Mouse (Mus musculus) neural tube, embryonic 11.5 days (tissue): ENCODE measurements at regions not wholly inside any gene's neighbourhood (a gene's known extent, or its start where the extent isn't known, plus 50 kb on each side); places are given as distances from the start of the nearest gene placed in this dataset.

Experiments
- ATAC-seq: fragments of 200-750 bp; cut with Nextera tagmentation; 2 replicates; pipeline ENCODE4 v1.8.0; 2017; ENCODE audit warnings: moderate number of reproducible peaks, mild to moderate bottlenecking, moderate TSS enrichment, moderate library complexity; ENCODE audit not compliant: insufficient read depth, low FRiP score, low TSS enrichment
- DNase-seq: peaks from one replicate; pipeline ENCODE4 v3.0.0-alpha.2; 2015; ENCODE audit warnings: low spot score
- H3K27ac ChIP-seq: fragments of 300-500 bp; sonication (generic); 2 replicates; pipeline ENCODE4 v1.5.1; 2014; ENCODE audit warnings: low read depth, mild to moderate bottlenecking, low read length
- H3K27me3 ChIP-seq: fragments of 300-500 bp; sonication (generic); 2 replicates; pipeline ENCODE4 v1.6.1; 2014; ENCODE audit warnings: mild to moderate bottlenecking, low read length, mixed read lengths; ENCODE audit not compliant: control insufficient read depth, insufficient read depth
- H3K36me3 ChIP-seq: fragments of 300-500 bp; sonication (generic); 2 replicates; pipeline ENCODE4 v1.6.1; 2014; ENCODE audit warnings: mild to moderate bottlenecking, low read length, moderate library complexity, mixed read lengths; ENCODE audit not compliant: control insufficient read depth, insufficient read depth
- H3K4me1 ChIP-seq: fragments of 300-500 bp; sonication (generic); 2 replicates; pipeline ENCODE4 v1.6.1; 2014; ENCODE audit warnings: low read length, mixed read lengths; ENCODE audit not compliant: control insufficient read depth, insufficient read depth
- H3K4me2 ChIP-seq: fragments of 300-500 bp; sonication (generic); 2 replicates; pipeline ENCODE4 v1.6.1; 2014; ENCODE audit warnings: low read depth, mild to moderate bottlenecking, moderate library complexity
- H3K4me3 ChIP-seq: fragments of 300-500 bp; sonication (generic); 2 replicates; pipeline ENCODE4 v1.5.1; 2014; ENCODE audit warnings: low read depth, low read length
- H3K9ac ChIP-seq: fragments of 300-500 bp; sonication (generic); 2 replicates; pipeline ENCODE4 v1.6.1; 2014; ENCODE audit warnings: mild to moderate bottlenecking, low read length
- H3K9me3 ChIP-seq: fragments of 300-500 bp; sonication (generic); 2 replicates; pipeline ENCODE4 v1.6.1; 2016; ENCODE audit warnings: low read length; ENCODE audit not compliant: control insufficient read depth
- WGBS: fragments of 180-500 bp; shearing (Covaris S2); extraction: QIAGEN DNeasy Blood & Tissue Kit; methylation state at CpG from one replicate; pipeline ENCODE4 v1.1.7; 2014; 5-methylcytosine and 5-hydroxymethylcytosine counted together

GRCm38 (mm10) chr13:93243076-93243475, 50.9 kb upstream of the Tent2 start:
- Histone ChIP-seq H3K27ac (no peak overlapping the region), H3K36me3 (no peaks in the 10 kb centered on the region), H3K4me3 (no peak overlapping the region), H3K4me2 (no peak overlapping the region), H3K9me3 (no peaks in the 10 kb centered on the region), H3K4me1 (no peaks in the 10 kb centered on the region), H3K27me3 (no peaks in the 10 kb centered on the region), H3K9ac (no peak overlapping the region)
- WGBS: 89% methylated on average over 2 of the region's 2 CpGs
- DNase-seq (peak; percentile 77), ATAC-seq (no peak)

GRCm38 (mm10) chr13:93248711-93249110, 50.7 kb upstream of the Homer1 start:
- WGBS: 83% methylated on average over 4 of the region's 4 CpGs

More at GRCm38 (mm10) chr13:93248711-93249110, 50.7 kb upstream of the Homer1 start:
- Histone ChIP-seq H3K4me2 (no peak overlapping the region), H3K4me1 (no peaks in the 10 kb centered on the region), H3K27ac (no peak overlapping the region), H3K9me3 (no peaks in the 10 kb centered on the region), H3K4me3 (no peak overlapping the region), H3K27me3 (no peaks in the 10 kb centered on the region), H3K9ac (no peak overlapping the region), H3K36me3 (no peaks in the 10 kb centered on the region)
- DNase-seq (no peak), ATAC-seq (no peak)
